Mouse (Mus musculus): ENCODE data around the gene Aoah.
A peak's percentile ranks its signal among the peaks of the same experiment; 100 is the strongest.

GRCm38 (mm10) chr13:21035011-21035410 is 241.1 kb downstream of the Aoah start:
- TF ChIP-seq CTCF (IDR thresholded peaks at IDR 0.05; ENCODE audit: low read depth), result peak; percentile 70
- no peak for TF ChIP-seq EP300 (optimal IDR thresholded peaks at IDR 0.05)

All from stomach, postnatal 0 days (tissue).